Mouse (Mus musculus): Measurements from ENCODE around the gene Cish. TPM values are rescaled to one million over a fixed set of nuclear protein-coding genes. Genes with fewer than 3 reads are reported as not detected.

Cish gene
- polyA plus RNA-seq, 1 experiment from 2014 or later: 6.5 TPM

DNA sequence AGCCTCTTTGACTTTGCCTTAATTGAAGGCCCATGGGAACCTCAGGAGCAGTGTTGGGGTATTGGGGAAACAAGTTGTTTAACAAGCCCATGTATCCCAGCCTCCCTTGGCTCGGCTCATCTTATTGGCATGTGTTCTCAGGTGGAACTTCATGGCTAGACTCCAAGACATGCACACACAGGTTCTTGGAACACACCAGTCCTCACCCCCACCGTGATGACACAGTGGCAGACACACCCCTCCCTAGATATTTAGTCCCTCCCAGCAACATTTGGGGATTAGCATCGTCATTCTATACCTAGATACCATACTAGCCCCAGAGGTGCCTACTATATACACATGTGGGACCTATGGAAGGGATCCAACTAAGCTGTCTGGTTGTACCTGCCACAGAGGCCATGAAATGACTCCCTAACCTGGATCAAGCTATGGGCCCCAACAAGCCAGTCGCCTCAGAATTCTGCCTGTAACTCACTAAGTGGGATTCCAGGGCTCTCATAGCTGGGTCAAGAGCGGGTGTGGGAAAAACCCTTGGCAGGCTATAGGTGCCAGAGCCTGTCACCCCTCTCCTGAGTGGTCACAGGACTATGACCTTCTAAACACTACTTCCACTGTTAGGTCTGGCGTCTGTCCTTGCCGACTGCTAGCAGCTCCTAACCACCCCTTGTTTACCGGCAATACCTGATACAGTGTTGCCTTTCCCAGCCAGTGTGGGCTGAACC, 2.4 kb downstream of the Cish start:
- WGBS: 83% methylated on average over 8 of the region's 8 CpGs
- peaks cover 2% of the 10 kb centered on the region; the same call in 1 of the 2 replicates for H3K27me3 ChIP-seq (ENCODE audit: control insufficient read depth, insufficient read depth, low read length)
- H3K4me3 ChIP-seq (ENCODE audit: low read depth, low read length): no peak overlapping the region
- H3K27ac ChIP-seq (ENCODE audit: low read depth, low read length): no peak overlapping the region
- DNase-seq (ENCODE audit: low spot score) (no peak), ATAC-seq (replicated peaks; ENCODE audit: low FRiP score) (no peak)
- peaks cover 3% of the 10 kb centered on the region; the same call in 1 of the 2 replicates for H3K4me1 ChIP-seq (replicated peaks; ENCODE audit: control insufficient read depth, insufficient read depth, low read length)
- no peak overlapping the region for H3K9ac ChIP-seq (ENCODE audit: low read length)
- H3K9me3 ChIP-seq (ENCODE audit: control insufficient read depth, low read length): no peaks in the 10 kb centered on the region
- H3K4me2 ChIP-seq (ENCODE audit: low read depth, low read length, severe bottlenecking): 0 out of 2 replicates have a peak overlapping the region, but pooled peaks have one; percentile 11
- no peaks in the 10 kb centered on the region for H3K36me3 ChIP-seq (ENCODE audit: control insufficient read depth, insufficient read depth, low read length)

DNA sequence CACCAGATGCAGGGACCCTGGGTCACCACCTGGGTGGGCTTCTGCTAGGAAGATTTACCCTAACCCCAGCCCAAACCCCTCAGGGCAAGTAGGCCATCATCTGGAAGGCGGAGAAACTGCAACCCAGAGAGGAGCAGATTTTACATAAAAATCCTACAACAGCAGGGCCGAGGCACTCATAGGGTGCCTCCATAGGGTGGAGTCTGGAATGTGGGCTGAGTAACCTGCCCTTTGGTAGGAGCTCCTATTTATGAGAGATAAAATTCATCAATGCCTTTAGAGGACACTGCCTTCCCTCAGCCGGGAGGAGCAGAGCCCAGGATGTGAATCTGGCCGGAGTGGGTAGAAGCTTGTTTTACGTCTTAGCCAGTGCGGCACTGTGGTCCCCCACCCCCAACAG, 3.0 kb downstream of the Cish start:
- H3K36me3 ChIP-seq (ENCODE audit: control insufficient read depth, insufficient read depth, low read length): no peaks in the 10 kb centered on the region
- H3K4me2 ChIP-seq (ENCODE audit: low read depth, low read length, severe bottlenecking): no peak overlapping the region
- no peak overlapping the region for H3K4me3 ChIP-seq (ENCODE audit: low read depth, low read length)
- H3K9ac ChIP-seq (ENCODE audit: low read length): no peak overlapping the region
- peaks cover 2% of the 10 kb centered on the region; the same call in 1 of the 2 replicates for H3K27me3 ChIP-seq (ENCODE audit: control insufficient read depth, insufficient read depth, low read length)
- 89% methylated on average over 6 of the region's 6 CpGs for WGBS
- no peak overlapping the region for H3K27ac ChIP-seq (ENCODE audit: low read depth, low read length)
- H3K4me1 ChIP-seq (replicated peaks; ENCODE audit: control insufficient read depth, insufficient read depth, low read length): peaks cover 3% of the 10 kb centered on the region; the same call in 1 of the 2 replicates
- no peak for DNase-seq (ENCODE audit: low spot score)
- H3K9me3 ChIP-seq (ENCODE audit: control insufficient read depth, low read length): no peaks in the 10 kb centered on the region
- no peak for ATAC-seq (replicated peaks; ENCODE audit: low FRiP score)

DNA sequence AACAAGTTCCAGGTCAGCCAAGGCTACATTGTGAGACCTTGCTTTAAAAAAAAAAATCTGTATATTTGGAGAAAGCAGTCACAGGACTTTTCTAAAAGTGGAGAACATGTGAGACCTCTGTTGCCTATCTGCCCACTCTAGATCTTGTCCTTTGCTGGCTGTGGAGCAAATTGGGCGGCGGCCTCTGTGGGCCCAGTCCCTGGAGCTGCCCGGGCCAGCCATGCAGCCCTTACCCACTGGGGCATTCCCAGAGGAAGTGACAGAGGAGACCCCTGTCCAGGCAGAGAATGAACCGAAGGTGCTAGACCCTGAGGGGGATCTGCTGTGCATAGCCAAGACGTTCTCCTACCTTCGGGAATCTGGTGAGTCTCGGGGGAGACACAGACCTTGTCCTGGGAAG, 4.0 kb downstream of the Cish start:
- no peak overlapping the region for H3K4me3 ChIP-seq (ENCODE audit: low read depth, low read length)
- no peak for DNase-seq (ENCODE audit: low spot score)
- H3K36me3 ChIP-seq (ENCODE audit: control insufficient read depth, insufficient read depth, low read length): no peaks in the 10 kb centered on the region
- WGBS: 95% methylated on average over 7 of the region's 7 CpGs
- H3K4me2 ChIP-seq (ENCODE audit: low read depth, low read length, severe bottlenecking): no peak overlapping the region
- H3K9ac ChIP-seq (ENCODE audit: low read length): no peak overlapping the region
- no peaks in the 10 kb centered on the region for H3K9me3 ChIP-seq (ENCODE audit: control insufficient read depth, low read length)
- no peak for ATAC-seq (replicated peaks; ENCODE audit: low FRiP score)
- H3K27ac ChIP-seq (ENCODE audit: low read depth, low read length): no peak overlapping the region
- peaks cover 2% of the 10 kb centered on the region; the same call in 1 of the 2 replicates for H3K27me3 ChIP-seq (ENCODE audit: control insufficient read depth, insufficient read depth, low read length)
- H3K4me1 ChIP-seq (replicated peaks; ENCODE audit: control insufficient read depth, insufficient read depth, low read length): peaks cover 3% of the 10 kb centered on the region; the same call in 1 of the 2 replicates

DNA sequence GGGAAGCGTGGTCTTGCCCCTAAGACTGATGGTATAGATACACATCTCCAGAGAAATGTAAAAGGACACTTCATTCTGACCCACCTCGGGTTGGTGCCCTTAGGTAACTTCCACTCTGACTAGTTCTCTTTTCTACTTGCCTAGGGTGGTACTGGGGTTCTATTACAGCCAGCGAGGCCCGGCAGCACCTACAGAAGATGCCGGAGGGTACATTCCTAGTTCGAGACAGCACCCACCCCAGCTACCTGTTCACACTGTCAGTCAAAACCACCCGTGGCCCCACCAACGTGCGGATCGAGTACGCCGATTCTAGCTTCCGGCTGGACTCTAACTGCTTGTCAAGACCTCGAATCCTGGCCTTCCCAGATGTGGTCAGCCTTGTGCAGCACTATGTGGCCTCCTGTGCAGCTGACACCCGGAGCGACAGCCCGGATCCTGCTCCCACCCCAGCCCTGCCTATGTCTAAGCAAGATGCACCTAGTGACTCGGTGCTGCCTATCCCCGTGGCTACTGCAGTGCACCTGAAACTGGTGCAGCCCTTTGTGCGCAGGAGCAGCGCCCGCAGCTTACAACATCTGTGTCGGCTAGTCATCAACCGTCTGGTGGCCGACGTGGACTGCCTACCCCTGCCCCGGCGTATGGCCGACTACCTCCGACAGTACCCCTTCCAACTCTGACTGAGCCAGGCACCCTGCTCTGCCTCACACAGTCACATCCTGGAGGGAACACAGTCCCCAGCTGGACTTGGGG, 4.6 kb downstream of the Cish start:
- no peaks in the 10 kb centered on the region for H3K36me3 ChIP-seq (ENCODE audit: control insufficient read depth, insufficient read depth, low read length)
- no peak overlapping the region for H3K4me3 ChIP-seq (ENCODE audit: low read depth, low read length)
- 93% methylated on average over 30 of the region's 30 CpGs for WGBS
- peaks cover 3% of the 10 kb centered on the region; the same call in 1 of the 2 replicates for H3K4me1 ChIP-seq (replicated peaks; ENCODE audit: control insufficient read depth, insufficient read depth, low read length)
- DNase-seq (ENCODE audit: low spot score) (no peak), ATAC-seq (replicated peaks; ENCODE audit: low FRiP score) (no peak)
- H3K27me3 ChIP-seq (ENCODE audit: control insufficient read depth, insufficient read depth, low read length): peaks cover 2% of the 10 kb centered on the region; the same call in 1 of the 2 replicates
- no peak overlapping the region for H3K27ac ChIP-seq (ENCODE audit: low read depth, low read length)
- H3K9me3 ChIP-seq (ENCODE audit: control insufficient read depth, low read length): no peaks in the 10 kb centered on the region
- H3K4me2 ChIP-seq (ENCODE audit: low read depth, low read length, severe bottlenecking): no peak overlapping the region
- H3K9ac ChIP-seq (ENCODE audit: low read length): no peak overlapping the region

DNA sequence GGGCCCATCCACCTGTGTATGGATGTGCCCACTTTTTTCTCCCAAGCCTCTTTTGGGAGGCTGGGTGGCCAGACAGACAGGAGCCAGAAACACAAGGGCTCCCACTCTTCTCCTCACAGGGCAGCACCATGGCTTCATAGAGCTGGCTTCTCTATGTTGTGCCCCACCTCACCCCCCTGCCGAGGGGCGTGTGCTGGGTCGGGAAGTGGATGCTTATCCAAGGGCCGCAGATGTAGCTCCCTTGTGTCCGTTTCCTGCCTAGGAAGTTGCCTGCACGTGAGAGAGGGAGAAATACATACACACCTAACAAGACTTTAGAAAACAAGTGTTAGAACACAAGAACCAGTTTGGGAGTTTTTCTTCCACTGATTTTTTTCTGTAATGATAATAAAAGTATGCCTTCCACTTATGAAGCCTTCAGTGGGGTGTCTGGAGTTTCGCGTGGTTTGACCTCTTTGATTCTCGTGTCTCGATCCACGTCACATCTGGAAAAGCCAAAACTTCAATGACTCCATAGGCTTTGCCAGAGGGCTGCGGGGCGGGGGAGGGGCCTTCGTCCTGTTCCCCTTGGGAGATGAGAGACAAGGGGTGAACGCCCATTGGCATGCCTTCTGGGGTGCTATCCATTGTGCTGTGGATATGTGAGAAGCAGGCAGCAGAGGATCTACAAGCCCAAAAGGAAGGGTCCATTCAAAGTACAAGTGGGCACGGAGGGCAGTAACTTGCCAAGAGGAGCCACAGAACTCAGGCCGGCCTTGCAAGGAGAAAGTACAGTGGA, 5.9 kb downstream of the Cish start:
- ATAC-seq (replicated peaks; ENCODE audit: low FRiP score): no peak
- no peaks in the 10 kb centered on the region for H3K9me3 ChIP-seq (ENCODE audit: control insufficient read depth, low read length)
- no peak for DNase-seq (ENCODE audit: low spot score)
- no peaks in the 10 kb centered on the region for H3K27me3 ChIP-seq (ENCODE audit: control insufficient read depth, insufficient read depth, low read length)
- H3K4me2 ChIP-seq (ENCODE audit: low read depth, low read length, severe bottlenecking): no peak overlapping the region
- no peak overlapping the region for H3K4me3 ChIP-seq (ENCODE audit: low read depth, low read length)
- no peaks in the 10 kb centered on the region for H3K36me3 ChIP-seq (ENCODE audit: control insufficient read depth, insufficient read depth, low read length)
- 89% methylated on average over 17 of the region's 17 CpGs for WGBS
- H3K9ac ChIP-seq (ENCODE audit: low read length): no peak overlapping the region
- peaks cover 3% of the 10 kb centered on the region; the same call in 1 of the 2 replicates for H3K4me1 ChIP-seq (replicated peaks; ENCODE audit: control insufficient read depth, insufficient read depth, low read length)
- no peak overlapping the region for H3K27ac ChIP-seq (ENCODE audit: low read depth, low read length)

DNA sequence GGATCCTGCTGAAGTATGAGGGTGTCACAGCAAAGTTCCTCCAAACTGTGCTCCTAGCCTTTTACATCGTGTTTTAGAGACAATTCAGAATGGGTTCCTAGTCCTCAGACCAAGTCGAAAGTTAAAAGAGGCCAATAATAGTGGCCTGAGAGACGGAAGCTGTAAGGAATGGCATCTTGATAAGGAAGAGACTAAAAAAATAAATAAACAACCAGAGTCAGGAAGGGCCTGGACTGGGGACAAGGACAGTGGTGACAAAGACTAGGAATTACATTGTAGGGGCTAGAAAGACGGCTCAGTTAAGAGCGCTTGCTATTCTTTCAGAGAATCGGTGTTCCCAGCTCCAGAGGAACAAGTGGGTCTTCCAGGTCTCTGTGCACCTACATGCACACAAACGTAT, 6.8 kb downstream of the Cish start:
- ATAC-seq (replicated peaks; ENCODE audit: low FRiP score): no peak
- Histone ChIP-seq H3K9ac (ENCODE audit: low read length) (no peak overlapping the region), H3K4me2 (ENCODE audit: low read depth, low read length, severe bottlenecking) (no peak overlapping the region), H3K36me3 (ENCODE audit: control insufficient read depth, insufficient read depth, low read length) (no peaks in the 10 kb centered on the region), H3K9me3 (ENCODE audit: control insufficient read depth, low read length) (no peaks in the 10 kb centered on the region), H3K4me3 (ENCODE audit: low read depth, low read length) (no peak overlapping the region), H3K27me3 (ENCODE audit: control insufficient read depth, insufficient read depth, low read length) (no peaks in the 10 kb centered on the region), H3K27ac (ENCODE audit: low read depth, low read length) (no peak overlapping the region), H3K4me1 (replicated peaks; ENCODE audit: control insufficient read depth, insufficient read depth, low read length) (no peaks in the 10 kb centered on the region)
- no peak for DNase-seq (ENCODE audit: low spot score)
- 89% methylated on average over 7 of the region's 7 CpGs for WGBS

DNA sequence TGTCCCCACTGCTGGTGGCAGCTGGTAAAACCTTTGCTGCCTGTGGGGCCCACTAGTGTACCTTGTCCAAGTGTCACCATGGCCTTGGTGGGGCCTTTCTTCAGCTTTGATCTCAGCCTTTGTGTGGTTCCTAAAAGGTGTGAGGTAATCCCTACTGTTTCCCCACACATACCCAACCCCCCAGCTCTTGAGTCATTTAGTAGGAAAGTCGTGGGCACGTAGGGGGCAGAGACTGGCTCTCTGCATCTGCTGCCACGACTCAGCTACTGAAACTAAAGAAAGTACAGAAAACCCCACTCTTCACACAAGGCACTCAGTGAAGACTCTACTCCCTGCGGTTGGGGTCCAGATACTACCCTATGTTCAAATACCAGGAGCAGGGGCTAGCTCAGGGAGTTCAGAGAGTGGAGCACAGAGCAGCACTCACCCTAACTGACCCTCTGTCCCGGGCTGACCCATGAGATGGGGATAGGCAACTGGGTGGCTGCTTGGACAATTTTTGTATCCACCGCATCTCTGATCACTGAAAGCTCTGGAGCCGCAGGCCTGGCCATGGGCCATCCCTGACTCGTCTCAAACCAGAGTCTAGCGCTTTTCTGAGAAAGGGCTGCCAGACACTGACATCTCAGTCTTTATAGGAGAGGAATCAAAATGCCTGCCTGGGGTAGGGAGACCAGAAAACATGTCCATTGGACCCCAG, 7.4 kb downstream of the Cish start:
- no peaks in the 10 kb centered on the region for H3K9me3 ChIP-seq (ENCODE audit: control insufficient read depth, low read length)
- DNase-seq (ENCODE audit: low spot score) (no peak), ATAC-seq (replicated peaks; ENCODE audit: low FRiP score) (no peak)
- H3K27me3 ChIP-seq (ENCODE audit: control insufficient read depth, insufficient read depth, low read length): no peaks in the 10 kb centered on the region
- H3K9ac ChIP-seq (ENCODE audit: low read length): no peak overlapping the region
- H3K36me3 ChIP-seq (ENCODE audit: control insufficient read depth, insufficient read depth, low read length): no peaks in the 10 kb centered on the region
- H3K4me2 ChIP-seq (ENCODE audit: low read depth, low read length, severe bottlenecking): no peak overlapping the region
- no peak overlapping the region for H3K4me3 ChIP-seq (ENCODE audit: low read depth, low read length)
- 80% methylated on average over 9 of the region's 9 CpGs for WGBS
- no peaks in the 10 kb centered on the region for H3K4me1 ChIP-seq (replicated peaks; ENCODE audit: control insufficient read depth, insufficient read depth, low read length)
- no peak overlapping the region for H3K27ac ChIP-seq (ENCODE audit: low read depth, low read length)

DNA sequence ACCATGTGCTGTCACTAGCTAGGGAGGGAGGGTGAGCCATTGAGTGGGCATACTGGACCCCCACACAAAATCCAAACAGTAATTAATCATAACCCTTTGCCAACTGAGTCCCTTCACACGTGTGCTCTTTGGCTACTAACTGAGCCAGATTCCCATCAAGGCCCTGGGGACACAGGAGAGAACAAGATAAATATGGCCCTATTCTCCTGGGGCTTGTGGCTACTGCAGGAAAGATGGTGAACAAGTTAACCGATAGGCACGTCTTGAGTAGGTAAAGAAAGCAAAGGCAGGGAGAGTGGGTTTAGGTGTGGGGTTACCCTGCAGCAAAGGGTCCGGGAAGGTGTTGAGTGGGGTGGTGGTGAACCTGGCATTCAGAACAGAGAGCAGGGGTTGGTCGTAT, 8.1 kb downstream of the Cish start:
- Histone ChIP-seq H3K4me2 (ENCODE audit: low read depth, low read length, severe bottlenecking) (no peak overlapping the region), H3K27ac (ENCODE audit: low read depth, low read length) (no peak overlapping the region), H3K27me3 (ENCODE audit: control insufficient read depth, insufficient read depth, low read length) (no peaks in the 10 kb centered on the region), H3K9ac (ENCODE audit: low read length) (no peak overlapping the region), H3K9me3 (ENCODE audit: control insufficient read depth, low read length) (no peaks in the 10 kb centered on the region), H3K36me3 (ENCODE audit: control insufficient read depth, insufficient read depth, low read length) (no peaks in the 10 kb centered on the region), H3K4me1 (replicated peaks; ENCODE audit: control insufficient read depth, insufficient read depth, low read length) (no peaks in the 10 kb centered on the region), H3K4me3 (ENCODE audit: low read depth, low read length) (no peak overlapping the region)
- DNase-seq (ENCODE audit: low spot score) (no peak), ATAC-seq (replicated peaks; ENCODE audit: low FRiP score) (no peak)
- 83% methylated on average over 5 of the region's 5 CpGs for WGBS

All from forebrain, embryonic 11.5 days (tissue).